Mouse (Mus musculus) urinary bladder, postnatal 10 days (tissue): ENCODE measurements around the gene Rsc1a1.

Experiments
- DNase-seq: peaks from one replicate; pipeline ENCODE4 v3.0.0; 2022; ENCODE audit warnings: low spot score

Gene Rsc1a1

DNA sequence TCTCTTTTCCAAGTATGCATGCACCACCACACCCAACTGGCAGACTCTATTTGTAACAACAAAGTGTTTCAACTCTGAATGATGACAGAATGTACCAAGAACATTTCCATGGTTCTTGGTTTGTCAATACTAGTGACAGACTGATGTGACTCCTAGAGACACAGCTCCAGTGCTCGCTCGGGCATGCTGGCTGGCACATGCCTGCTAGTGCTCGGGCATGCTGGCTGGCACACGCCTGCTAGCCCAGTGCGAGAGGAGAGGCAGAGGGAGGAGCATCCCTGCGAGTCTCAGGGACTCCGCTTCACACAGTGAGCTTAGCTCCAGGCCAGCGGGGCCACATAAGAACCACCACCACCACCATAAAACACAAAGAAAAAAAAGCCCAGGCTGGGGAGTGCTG, 9.3 kb upstream of the Rsc1a1 start:
- no peak for DNase-seq

DNA sequence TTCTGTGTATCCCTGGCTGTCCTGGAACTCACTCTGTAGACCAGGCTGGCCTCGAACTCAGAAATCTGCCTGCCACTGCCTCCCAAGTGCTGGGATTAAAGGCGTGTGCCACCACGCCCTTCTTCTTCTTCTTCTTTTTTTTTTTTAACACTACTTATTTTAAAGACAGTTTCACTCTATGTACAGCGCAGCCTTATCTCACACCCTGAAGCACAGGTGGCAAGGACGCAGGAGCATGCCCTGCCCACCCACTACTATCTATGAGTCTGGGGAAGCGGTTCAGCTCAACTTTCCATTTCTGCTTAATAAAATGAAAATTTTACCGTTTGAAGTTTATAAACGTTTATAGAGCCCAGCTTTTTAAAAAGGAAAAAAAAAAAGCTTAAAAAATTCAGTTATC, 3.1 kb upstream of the Rsc1a1 start:
- no peak for DNase-seq

DNA sequence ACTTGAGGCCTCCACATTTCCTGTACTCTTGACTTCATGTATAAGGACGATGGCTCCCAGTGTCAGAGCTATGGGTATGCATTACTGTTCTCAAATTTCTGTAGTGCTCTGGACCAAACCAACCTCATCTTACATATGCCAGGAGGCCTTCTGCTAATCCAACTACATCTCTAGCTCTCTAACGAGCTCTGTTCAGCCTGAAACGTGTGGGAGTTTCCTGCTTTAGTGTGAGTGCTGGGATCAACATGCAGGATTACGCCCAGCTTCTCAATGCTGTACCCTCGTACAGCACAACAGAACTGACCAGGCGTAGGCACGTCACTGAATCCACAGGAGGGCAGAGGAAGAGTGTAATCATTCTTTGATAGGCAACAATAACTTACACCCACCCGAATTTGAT, 1.1 kb upstream of the Rsc1a1 start:
- no peak for DNase-seq

DNA sequence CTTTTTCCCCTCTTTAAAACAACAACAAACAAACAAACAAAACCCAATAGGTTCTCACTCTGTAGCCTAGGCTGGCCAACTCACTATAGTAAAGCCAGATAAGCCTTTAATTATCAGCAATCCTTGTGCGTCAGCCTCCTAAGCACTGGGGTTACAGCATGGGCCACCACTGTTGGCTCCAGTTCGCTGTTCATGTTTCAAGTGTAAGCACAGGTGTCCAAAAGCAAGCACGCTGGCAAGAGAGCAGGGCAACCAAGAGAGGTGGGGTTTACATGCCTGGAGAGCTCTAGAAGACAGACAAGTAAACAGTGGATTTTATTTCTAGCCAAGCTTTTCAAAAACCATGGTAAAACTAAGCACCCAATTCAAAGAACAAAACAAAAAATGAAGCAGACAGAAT, 694 bp upstream of the Rsc1a1 start:
- DNase-seq, result no peak

DNA sequence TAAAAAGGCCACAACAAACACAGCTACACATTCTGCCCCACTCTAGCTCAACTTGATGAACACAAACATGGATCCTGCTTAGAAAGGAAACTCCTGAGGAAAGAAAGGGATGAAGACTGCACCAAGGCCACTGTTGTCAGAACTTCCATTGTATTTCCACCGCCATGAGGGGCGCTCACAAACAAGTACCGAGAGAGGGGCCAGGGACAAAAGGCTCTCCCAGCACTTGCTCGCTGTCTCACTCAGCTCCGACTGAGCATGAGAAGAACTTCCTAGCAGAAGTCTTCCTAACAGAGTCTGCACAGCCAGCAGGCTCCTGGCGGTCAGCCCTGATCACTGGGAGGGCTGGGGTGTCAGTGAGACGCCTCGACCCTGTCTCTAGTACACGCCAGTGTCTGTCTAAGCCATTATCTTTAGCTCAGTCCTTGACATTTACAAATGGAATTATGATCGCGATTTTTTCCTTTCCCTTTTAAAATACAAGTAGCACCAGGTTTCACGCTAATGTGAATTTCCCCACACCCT, 2.6 kb downstream of the Rsc1a1 start:
- DNase-seq, result no peak

DNA sequence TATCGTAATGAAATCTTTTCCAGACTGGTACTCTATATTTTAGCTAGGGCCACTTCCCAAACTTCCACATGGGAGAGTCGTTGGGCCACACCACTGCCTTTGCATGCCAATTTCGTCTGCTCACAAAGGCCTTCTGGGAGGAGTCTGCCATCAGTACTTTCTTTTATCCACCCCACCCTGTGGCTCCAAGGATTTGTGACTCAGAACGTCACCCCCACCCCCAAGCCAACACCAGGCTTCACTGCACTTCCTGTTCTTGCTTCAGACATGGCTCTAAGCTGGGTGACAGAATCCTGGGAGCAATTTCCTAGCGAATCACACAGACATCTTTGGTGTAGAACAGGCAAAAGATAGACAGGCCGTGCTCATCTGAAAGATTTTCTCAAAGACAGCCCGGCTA, 3.6 kb downstream of the Rsc1a1 start:
- DNase-seq, result no peak

DNA sequence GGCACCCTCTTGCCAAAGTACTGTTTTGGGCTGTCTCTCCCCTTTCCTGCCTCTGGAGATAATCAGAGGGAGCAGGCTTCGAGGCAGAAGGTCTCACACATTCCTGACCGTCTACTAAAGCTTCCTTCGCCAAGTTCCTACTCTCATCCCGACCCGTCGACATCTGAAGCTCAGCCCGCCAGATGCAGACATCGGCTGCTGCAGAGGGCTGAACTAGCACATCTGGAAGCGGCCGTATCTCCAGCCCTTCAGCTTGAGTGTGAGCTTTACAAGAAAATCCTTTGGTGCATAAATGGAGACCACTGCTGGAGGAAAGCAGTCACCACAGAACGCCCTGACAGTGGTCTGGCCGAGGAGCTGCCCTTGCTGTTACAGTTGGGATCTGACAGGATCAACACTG, 4.5 kb downstream of the Rsc1a1 start:
- no peak for DNase-seq

DNA sequence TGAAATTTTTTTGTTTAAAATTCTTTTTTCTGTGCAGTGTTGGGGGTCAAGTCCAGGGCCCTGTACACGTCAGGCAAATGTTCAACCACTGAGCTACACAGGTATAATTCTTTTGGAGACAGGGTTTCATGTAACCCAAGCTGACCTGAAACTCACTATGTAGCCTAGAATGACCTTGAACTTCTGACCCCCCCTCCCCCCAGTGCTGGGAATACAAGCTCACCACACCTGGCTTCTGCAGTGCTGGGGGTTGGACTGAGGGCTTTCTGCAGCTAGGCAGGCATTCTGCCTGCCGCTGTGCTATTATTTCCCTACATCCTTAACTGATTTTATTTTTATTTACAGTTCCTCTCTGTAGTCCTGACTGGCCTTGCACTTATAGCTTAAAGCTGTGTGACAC, 6.4 kb downstream of the Rsc1a1 start:
- no peak for DNase-seq

DNA sequence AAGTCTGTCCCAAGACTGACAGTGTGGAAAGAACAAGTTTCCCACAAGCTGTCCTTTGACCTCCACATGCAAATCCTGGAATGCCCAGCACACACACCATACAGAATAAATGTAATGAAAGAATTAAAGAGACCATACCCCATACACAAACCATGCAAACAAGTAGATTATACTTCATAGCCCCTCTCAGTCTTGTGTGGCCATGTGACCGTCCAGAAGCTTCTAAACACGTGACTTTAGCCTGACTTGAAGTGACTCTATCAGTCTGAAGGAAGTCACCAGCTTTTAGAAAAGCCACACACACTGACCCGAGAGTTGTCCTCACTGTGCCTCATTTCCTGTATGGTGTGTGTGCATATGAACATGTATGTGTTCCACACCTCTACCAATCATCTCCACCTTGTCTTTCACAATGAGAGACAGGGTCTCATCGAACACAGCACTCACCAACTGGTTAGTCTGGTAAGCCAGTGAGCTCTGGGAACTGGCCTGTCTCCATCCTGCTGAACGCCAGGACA, 8.9 kb downstream of the Rsc1a1 start:
- no peak for DNase-seq

DNA sequence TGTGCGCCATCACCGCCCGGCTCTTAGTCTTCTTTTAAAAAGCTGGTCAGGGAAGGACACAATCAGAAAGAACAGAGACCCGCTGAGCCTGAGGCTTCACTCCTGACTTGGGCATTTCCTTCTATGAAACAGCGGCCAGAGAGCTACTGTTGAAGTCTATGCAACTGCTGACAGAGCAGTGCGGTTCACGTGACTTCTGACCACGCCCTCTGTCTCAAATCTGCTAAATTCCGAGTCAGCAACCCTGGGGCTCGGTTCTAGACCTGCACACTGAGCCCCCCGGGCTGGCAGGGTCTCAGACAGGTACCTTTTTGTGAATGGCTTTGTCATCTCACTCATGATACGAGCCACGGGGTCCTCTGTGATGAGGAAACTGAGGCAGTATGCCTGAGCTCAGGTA, 13.1 kb downstream of the Rsc1a1 start:
- DNase-seq, result no peak

DNA sequence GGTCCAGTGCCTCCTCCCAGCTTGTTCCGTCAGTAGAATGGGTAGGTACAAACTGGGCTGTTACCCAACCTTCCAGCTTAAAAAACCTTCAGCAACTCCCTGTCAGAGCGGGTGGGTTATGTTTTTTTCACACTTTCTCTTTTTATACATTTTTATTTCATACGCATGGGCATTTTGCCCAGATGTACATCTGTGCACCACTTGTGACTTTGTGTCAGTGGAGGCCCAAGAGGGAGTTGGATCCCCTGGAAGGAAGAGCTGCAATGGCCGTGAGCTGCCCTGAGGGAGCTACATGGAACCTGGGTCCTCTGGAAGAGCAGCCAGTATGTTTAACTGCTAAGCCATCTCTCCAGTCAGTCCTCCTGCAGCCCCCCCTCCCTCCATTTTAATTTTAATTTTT, 14.0 kb downstream of the Rsc1a1 start:
- DNase-seq, result no peak

DNA sequence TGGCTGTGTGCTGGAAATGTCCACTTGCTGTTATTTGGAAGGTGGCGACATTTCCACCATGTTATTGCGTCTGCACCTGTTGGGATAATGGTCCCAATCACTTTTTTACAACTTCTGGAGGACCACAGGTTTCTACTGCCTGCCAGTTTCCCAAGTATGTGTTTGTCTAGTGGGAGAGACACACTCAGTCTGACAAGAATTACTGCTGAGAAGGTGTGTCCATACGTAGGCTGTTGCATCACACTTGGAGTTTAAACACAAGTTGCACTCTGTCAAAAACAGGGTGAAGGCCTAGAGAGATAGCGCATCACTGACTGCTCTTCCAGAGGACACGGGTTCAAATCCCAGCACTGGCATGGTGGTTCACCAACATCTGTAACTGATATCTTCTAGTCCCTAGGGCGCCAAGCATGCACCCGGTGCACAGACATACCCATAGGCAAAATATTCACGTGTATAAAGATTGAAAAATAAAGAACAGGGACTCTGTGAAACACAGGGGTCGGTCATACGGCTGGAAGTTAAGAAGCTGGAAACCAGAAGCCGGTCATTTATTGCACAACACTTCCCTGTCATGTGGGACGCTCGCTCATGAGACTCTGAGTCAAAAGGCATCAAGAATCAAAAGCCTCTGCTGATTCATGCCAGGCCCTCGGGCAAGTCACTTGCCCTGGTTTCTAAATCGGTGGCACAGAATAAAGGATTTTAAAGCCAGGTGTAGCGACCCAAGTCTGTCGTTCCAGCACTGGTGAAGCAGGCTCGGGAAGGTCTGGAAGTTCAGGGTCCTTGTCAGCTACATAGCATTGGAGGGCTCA, 15.3 kb downstream of the Rsc1a1 start:
- no peak for DNase-seq

DNA sequence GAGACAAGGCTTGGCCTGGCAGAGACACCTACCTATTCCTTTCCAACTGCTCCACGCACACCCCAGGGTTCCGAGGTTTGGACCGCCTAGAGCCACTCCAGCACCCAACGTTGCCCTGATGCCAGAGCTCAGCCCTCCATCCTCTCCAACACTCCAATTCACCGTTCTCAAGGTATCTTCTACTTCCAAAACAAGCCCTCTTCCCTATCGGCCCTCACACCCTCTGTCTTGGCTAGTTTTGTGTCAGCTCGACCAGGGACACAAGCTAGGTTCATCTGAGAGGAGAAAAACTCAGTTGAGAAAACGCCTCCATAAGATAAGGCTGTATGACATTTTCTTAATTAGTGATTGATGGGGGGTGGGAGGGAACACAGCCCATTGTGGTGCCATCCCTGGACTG, 20.6 kb downstream of the Rsc1a1 start, which contains the start of gene Plekhm2:
Gene Plekhm2 (minus strand): TSS at position 101 of the 400 bp plus-strand sequence.
- DNase-seq, result no peak

DNA sequence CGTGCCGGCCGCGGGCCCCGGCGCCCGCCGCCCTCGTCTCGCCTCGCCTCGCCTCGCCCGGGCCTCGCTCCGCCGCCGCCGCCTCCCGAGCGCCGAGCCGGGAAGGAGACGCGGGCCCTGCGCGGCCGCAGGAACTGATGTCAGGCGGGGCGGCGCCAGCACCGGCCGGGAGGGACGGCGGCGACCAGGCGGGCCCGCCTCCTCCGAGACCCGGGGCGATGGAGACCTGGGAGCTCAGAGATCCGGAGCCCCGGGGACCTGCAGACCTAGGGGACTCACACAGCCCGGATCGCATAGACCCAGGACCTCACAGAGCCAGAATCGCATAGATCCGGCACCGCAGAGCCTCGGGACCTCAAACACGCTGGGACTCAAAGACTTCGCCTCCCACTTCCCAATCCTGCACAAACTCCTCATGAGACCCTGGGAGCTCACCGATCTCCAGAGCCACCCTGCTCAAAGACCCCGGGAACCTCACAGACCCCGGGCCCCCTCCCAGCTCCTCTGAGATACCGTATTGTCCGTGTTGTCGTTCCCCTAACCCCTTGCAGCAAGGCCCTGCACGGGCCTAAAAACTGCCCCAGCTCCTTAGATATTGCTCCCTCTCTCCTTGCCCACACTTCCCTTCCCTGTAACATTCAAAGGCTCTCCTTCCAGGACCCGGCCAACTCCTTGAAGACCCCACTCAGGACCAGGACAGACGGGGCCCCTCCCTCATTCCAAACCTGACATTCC, 21.2 kb downstream of the Rsc1a1 start:
- DNase-seq, result no peak

DNA sequence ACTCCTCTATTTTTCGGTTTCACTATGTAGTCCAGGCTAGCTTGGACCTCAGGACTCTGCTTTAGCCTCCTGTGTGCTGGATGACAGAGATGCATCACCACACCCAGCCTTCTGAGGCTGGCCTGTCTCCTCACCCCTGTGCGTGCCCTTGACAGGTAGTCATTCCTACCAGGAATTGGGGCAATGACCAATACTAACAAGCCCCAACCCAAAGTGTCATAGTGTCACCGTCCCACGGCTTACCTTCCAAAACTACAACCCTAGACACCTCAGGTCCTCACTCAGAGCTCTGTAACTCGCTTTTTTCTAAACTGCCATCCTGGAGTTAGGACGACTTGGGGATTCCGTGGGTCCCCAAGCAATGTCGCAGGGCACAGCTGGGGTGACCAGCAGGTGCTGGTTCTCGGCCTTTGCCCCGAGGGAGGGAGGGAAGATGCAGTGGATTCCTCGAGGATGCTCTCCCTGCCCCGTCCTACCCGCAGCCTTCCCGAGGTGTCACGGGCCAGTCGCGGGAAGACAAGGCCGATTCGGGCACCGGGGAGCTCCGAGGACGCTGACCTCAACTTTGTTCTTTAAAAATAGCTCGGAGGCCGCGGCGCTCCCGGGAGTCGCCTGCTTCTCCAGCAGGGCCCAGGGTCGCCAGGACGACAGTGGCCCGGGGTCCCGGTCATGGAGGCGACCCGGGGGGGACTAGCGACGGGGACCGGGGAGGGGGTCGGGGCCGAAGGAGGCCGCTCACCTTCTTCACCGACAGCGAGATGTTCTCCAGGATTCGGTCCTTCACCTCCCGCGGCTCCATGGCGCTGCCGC, 22.1 kb downstream of the Rsc1a1 start:
- DNase-seq, result no peak

DNA sequence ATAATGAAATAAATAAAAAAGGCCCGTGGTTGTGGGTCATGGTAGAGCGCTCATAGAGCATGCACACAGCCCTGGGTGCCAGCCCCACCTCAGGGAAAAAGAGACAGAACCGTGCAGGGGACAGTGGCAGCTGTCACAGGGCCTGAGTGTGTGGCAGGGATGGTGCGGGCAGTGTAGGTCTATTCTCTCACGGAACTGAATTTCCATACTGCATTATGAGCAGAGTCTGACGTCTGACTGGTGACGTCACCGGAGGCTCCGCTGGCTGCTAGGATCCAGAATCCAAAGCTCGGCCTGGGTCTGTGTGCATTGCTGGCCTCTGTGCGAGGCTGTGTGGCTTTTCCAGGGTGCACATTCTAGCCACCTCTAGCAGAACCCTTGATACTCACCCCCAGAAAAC, 24.5 kb downstream of the Rsc1a1 start:
- no peak for DNase-seq

DNA sequence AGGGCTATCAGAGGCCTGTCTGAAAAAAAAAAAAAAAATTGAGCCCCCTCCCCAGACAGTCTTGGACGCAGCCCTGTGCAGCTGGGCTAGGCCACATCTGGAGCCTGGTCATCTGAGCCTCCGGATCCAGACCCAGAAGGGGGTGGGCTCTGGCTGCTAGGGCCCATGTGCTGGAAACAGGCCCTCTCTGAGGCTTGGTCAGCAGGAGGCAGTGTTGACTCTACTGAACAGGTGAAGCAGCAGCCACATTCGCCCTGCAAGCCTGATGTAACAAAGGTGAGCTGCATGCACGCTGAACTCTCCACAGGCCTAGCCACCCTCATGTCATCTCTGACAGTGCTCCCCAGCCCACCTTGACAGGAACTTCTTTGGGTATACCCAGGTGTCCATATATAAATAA, 25.7 kb downstream of the Rsc1a1 start:
- no peak for DNase-seq

DNA sequence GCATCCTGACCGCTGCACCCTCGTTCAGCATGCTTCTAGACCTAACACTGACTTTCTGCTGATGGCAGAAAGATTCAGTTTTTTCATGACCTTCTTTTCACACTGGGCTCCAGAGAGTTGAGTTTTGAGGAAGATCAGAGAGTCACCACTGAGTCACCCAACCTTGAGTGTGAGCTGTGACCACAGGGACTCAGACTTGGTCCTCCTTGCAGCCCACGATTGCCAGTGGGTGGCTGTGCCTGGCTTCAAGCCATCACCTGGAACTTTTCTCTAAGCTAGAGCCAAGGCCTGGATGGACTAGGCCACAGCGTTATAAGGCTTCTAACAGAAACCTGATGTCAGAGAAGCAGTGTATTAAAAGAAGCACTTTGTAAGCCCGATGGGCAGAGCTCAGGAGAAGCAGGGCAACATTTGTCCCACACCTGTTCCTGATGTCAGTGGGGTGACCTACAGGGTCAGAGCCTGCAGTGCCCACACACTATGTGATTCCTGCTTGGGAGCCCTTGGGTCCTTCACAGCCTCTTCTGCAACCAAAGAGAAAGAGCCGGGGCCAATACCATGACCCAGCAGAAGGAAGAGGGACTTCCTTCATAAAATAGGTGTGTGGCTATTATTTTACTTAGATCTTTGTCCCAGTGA, 26.4 kb downstream of the Rsc1a1 start:
- DNase-seq, result no peak

DNA sequence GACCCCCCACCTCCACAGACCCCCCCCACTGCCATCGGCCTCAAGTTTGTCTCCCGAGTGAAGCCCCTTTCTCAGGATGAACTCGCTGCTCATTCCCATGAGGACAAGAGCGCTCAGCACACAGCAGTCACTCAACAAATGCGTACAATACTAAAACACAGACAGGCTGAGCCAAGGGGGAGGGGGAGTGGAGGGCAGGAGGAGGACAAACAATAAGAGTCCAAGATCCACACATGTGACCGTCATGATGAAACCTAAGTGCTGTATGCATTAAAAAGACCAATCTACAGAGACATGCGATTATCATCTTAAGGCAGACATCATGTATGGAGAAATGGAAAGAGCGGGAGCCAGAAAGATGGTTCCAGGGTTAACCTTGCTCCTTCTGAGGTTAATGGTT, 28.5 kb downstream of the Rsc1a1 start:
- DNase-seq, result no peak

DNA sequence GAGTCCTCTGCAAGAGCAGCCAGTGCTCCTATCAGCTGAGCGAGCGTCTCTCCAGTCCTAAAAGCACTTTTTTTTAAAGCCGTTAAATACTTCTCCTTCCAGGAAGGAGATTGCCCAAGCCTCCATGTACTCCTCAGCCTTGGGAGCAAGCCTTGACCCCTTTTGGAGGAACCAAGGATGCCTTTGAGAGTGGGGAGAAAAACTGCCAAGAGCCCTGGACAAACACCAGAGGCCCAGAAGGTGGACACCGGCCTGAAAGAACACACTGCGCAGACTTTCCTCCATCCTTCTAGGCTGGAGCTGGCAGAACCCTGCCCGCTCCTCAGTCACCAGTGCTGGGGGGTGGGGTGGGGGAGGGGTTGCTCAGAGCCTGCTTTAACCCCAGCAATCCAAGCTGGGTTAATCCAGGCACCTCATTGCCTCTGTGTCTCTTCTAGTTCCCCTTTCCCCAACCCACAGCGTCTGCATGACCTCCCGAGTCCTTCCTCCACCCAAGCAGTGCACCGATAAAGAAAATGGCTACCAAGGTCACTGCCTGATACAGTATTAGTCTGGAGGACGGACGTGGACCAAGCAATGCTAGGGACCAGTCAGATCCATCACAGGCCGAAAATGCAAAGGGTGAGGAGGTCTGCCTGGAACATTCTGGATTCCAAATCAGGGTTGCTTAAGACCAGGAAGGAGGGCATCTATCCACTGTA, 29.3 kb downstream of the Rsc1a1 start:
- no peak for DNase-seq

DNA sequence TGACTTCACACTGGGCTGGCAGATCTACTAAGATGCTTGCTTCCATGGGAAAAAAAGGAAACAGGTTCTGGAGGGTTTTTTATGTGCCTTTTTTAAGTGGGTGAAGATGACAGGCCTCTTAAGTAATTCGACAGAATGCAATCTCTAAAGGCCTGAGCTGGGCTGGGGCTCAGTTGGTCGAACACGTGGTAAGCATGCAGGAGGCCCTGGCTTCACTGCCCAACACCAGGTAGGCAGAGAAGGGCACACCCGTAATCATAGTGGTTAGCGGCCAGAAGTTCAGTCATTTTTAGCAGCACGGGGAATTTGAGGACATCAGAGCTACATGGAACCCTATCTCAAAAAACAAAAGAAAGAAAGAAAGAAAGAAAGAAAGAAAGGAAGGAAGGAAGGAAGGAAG, 30.9 kb downstream of the Rsc1a1 start:
- DNase-seq, result no peak
